Mouse (Mus musculus): ENCODE measurements around the gene Tmem59. TPM values are rescaled to one million over a fixed set of nuclear protein-coding genes. Genes with fewer than 3 reads are reported as not detected.
A peak's percentile ranks its signal among the peaks of the same experiment; 100 is the strongest.

Gene Tmem59
- total and polyA plus RNA-seq, 3 experiments, result 50.7 to 71.8 (median 68.5) TPM

- H3K36me3 ChIP-seq (replicated peaks in 1 of 2; ENCODE audit: control insufficient read depth in 1 of 2, insufficient read depth in 1 of 2, low read length in 1 of 2), result peaks cover 39 to 84% of the 10 kb centered on the region in 2 experiments
- in situ Hi-C loops (cut with MboI; ENCODE audit: low pct_ligation_motif_present, low pct_unique_long_range_greater_than_20kb, low sequenced_read_pairs), result loop anchor here (10.0 to 25.0 kb wide), 2 partner anchors 329 to 527 kb away; no protein-coding TSS in a partner anchor
These were observed 14.2 kb upstream of the Tmem59 start for GRCm38 (mm10) chr4:107163756-107164587.

GRCm38 (mm10) chr4:107166700-107167099, 11.5 kb upstream of the Tmem59 start:
- Histone ChIP-seq H3K9me3 (replicated peaks; ENCODE audit: low read length) (no peaks in the 10 kb centered on the region), H3K9ac (ENCODE audit: insufficient read depth, low read depth) (no peak overlapping the region), H3K4me1 (ENCODE audit: control insufficient read depth in 1 of 2, insufficient read depth in 2 of 2) (peaks cover 0 to 4% of the 10 kb centered on the region in 2 experiments; a peak in 1 of 4 replicates), H3K36me3 (replicated peaks in 1 of 2; ENCODE audit: control insufficient read depth in 1 of 2, insufficient read depth in 1 of 2, low read length in 1 of 2) (peaks cover 31 to 75% of the 10 kb centered on the region in 2 experiments), H3K79me2 (replicated peaks; ENCODE audit: control insufficient read depth, extremely low read depth, insufficient read depth, poor library complexity, severe bottlenecking) (no peaks in the 10 kb centered on the region), H3K4me3 (replicated peaks in 1 of 3; ENCODE audit: low read depth in 2 of 3, low read length in 2 of 3, poor library complexity in 1 of 3) (no peak overlapping the region), H3K27me3 (replicated peaks) (no peaks in the 10 kb centered on the region), H3K4me2 (ENCODE audit: insufficient read depth, low read depth, poor library complexity, severe bottlenecking) (no peak overlapping the region), H3K27ac (ENCODE audit: insufficient read depth, low read depth) (no peak overlapping the region)
- DNase-seq (ENCODE audit: extremely low read depth), result no peak
- dilution Hi-C loops (cut with MboI; ENCODE audit: extremely low pct_ligation_motif_present, extremely low pct_unique_long_range_greater_than_20kb, low sequenced_read_pairs) (no loop called here), in situ Hi-C loops (cut with MboI; ENCODE audit: low pct_ligation_motif_present, low pct_unique_long_range_greater_than_20kb, low sequenced_read_pairs) (loop anchor here (10.0 to 25.0 kb wide), 2 partner anchors 332 to 529 kb away; no protein-coding TSS in a partner anchor)
- no peak for TF ChIP-seq BHLHE40 (IDR thresholded peaks at IDR 0.05; ENCODE audit: low read depth, low read length)
- TF ChIP-seq CHD1 (IDR thresholded peaks at IDR 0.05; ENCODE audit: low read depth, low read length), result no peak
- TF ChIP-seq USF1 (IDR thresholded peaks at IDR 0.05; ENCODE audit: low read depth, low read length), result no peak
- no peak for TF ChIP-seq POLR2AphosphoS2 (IDR thresholded peaks at IDR 0.05; ENCODE audit: low read depth, low read length)
- no peak for TF ChIP-seq USF2 (conservative IDR thresholded peaks at IDR 0.05; ENCODE audit: low read depth, low read length)
- TF ChIP-seq RAD21 (IDR thresholded peaks at IDR 0.05; ENCODE audit: low read depth, low read length), result no peak
- no peak for TF ChIP-seq UBTF (IDR thresholded peaks at IDR 0.05; ENCODE audit: low read depth, low read length)
- TF ChIP-seq GABPA (IDR thresholded peaks at IDR 0.05; ENCODE audit: insufficient replicate concordance, low read depth, low read length), result no peak
- TF ChIP-seq PAX5 (IDR thresholded peaks at IDR 0.05; ENCODE audit: low read length), result no peak
- no peak for TF ChIP-seq KAT2A (IDR thresholded peaks at IDR 0.05; ENCODE audit: insufficient replicate concordance, low read length)
- TF ChIP-seq CHD2 (IDR thresholded peaks at IDR 0.05; ENCODE audit: low read length), result no peak

More at GRCm38 (mm10) chr4:107163756-107164587, 14.2 kb upstream of the Tmem59 start:
- H3K9me3 ChIP-seq (replicated peaks; ENCODE audit: low read length), result no peaks in the 10 kb centered on the region
- H3K27me3 ChIP-seq (replicated peaks), result no peaks in the 10 kb centered on the region
- no peak overlapping the region for H3K4me2 ChIP-seq (ENCODE audit: insufficient read depth, low read depth, poor library complexity, severe bottlenecking)
- peaks cover 0 to 4% of the 10 kb centered on the region in 2 experiments; a peak in 1 of 4 replicates for H3K4me1 ChIP-seq (ENCODE audit: control insufficient read depth in 1 of 2, insufficient read depth in 2 of 2)
- peak; percentile 78 for DNase-seq (ENCODE audit: extremely low read depth)
- 0 out of 2 replicates have a peak, but pooled peaks have one; percentile 7 for TF ChIP-seq BHLHE40 (IDR thresholded peaks at IDR 0.05; ENCODE audit: low read depth, low read length)
- peak; percentile 80 for TF ChIP-seq MAZ (IDR thresholded peaks at IDR 0.05; ENCODE audit: low read depth, low read length)
- no peak for TF ChIP-seq ZKSCAN1 (IDR thresholded peaks at IDR 0.05; ENCODE audit: borderline replicate concordance, low read depth, low read length)
- no peak for TF ChIP-seq USF1 (IDR thresholded peaks at IDR 0.05; ENCODE audit: low read depth, low read length)
- TF ChIP-seq RCOR1 (conservative IDR thresholded peaks at IDR 0.05; ENCODE audit: low read depth, low read length), result 0 out of 2 replicates have a peak, but pooled peaks have one; percentile 27
- no peak for TF ChIP-seq NRF1 (IDR thresholded peaks at IDR 0.05; ENCODE audit: low read depth, low read length)
- peak; percentile 94 for TF ChIP-seq ZC3H11A (IDR thresholded peaks at IDR 0.05; ENCODE audit: low read depth, low read length)
- TF ChIP-seq MEF2A (IDR thresholded peaks at IDR 0.05; ENCODE audit: borderline replicate concordance, low read depth, low read length), result no peak
- no peak for TF ChIP-seq USF2 (conservative IDR thresholded peaks at IDR 0.05; ENCODE audit: low read depth, low read length)
- peak; percentile 75; the same call in 1 of the 2 replicates for TF ChIP-seq JUND (conservative IDR thresholded peaks at IDR 0.05; ENCODE audit: low read depth, low read length)
- TF ChIP-seq HCFC1 (IDR thresholded peaks at IDR 0.05; ENCODE audit: low read depth, low read length), result no peak
- peak; percentile 17; the same call in 1 of the 2 replicates for TF ChIP-seq ELF1 (IDR thresholded peaks at IDR 0.05; ENCODE audit: low read depth, low read length)
- no peak for TF ChIP-seq MXI1 (IDR thresholded peaks at IDR 0.05; ENCODE audit: low read depth, low read length)
- TF ChIP-seq SMC3 (IDR thresholded peaks at IDR 0.05; ENCODE audit: low read depth, low read length), result peak; percentile 97
- no peak for TF ChIP-seq UBTF (IDR thresholded peaks at IDR 0.05; ENCODE audit: low read depth, low read length)
- TF ChIP-seq GABPA (IDR thresholded peaks at IDR 0.05; ENCODE audit: insufficient replicate concordance, low read depth, low read length), result no peak
- TF ChIP-seq CTCF (conservative IDR thresholded peaks at IDR 0.05 in 1 of 2, IDR thresholded peaks at IDR 0.05 in 1 of 2; ENCODE audit: low read depth in 2 of 2, low read length in 2 of 2), result peak; percentile 91 to 100
- no peak for TF ChIP-seq POLR2A (IDR thresholded peaks at IDR 0.05; ENCODE audit: low read depth, low read length)
- TF ChIP-seq E2F4 (IDR thresholded peaks at IDR 0.05; ENCODE audit: insufficient replicate concordance, low read depth, low read length), result 0 out of 2 replicates have a peak, but pooled peaks have one; percentile 45
- no peak for TF ChIP-seq MAFK (IDR thresholded peaks at IDR 0.05; ENCODE audit: insufficient replicate concordance, low read length)
- peak; percentile 52; the same call in 1 of the 2 replicates for TF ChIP-seq TCF12 (IDR thresholded peaks at IDR 0.05; ENCODE audit: low read depth, low read length)
- TF ChIP-seq CHD1 (IDR thresholded peaks at IDR 0.05; ENCODE audit: low read depth, low read length), result no peak
- no peak for TF ChIP-seq CHD2 (IDR thresholded peaks at IDR 0.05; ENCODE audit: low read length)
- peak; percentile 65; the same call in 1 of the 2 replicates for TF ChIP-seq MAX (IDR thresholded peaks at IDR 0.05; ENCODE audit: low read length)
- TF ChIP-seq POLR2AphosphoS2 (IDR thresholded peaks at IDR 0.05; ENCODE audit: low read depth, low read length), result no peak
- TF ChIP-seq NELFE (IDR thresholded peaks at IDR 0.05; ENCODE audit: low read depth, low read length), result peak; percentile 89; the same call in 1 of the 2 replicates
- no peak for TF ChIP-seq EP300 (IDR thresholded peaks at IDR 0.05; ENCODE audit: low read length)
- peak; percentile 39; the same call in 1 of the 2 replicates for TF ChIP-seq IRF4 (IDR thresholded peaks at IDR 0.05; ENCODE audit: low read depth, low read length)
- no peak for TF ChIP-seq ZMIZ1 (IDR thresholded peaks at IDR 0.05; ENCODE audit: low read depth, low read length)
- TF ChIP-seq JUN (IDR thresholded peaks at IDR 0.05; ENCODE audit: insufficient read depth, low read depth, low read length), result peak; percentile 25; the same call in 1 of the 2 replicates
- TF ChIP-seq PAX5 (IDR thresholded peaks at IDR 0.05; ENCODE audit: low read length), result no peak
- TF ChIP-seq KAT2A (IDR thresholded peaks at IDR 0.05; ENCODE audit: insufficient replicate concordance, low read length), result no peak
- TF ChIP-seq ETS1 (conservative IDR thresholded peaks at IDR 0.05; ENCODE audit: low read depth, low read length), result no peak
- TF ChIP-seq RAD21 (IDR thresholded peaks at IDR 0.05; ENCODE audit: low read depth, low read length), result peak; percentile 100
- peak; percentile 65; the same call in 1 of the 2 replicates for TF ChIP-seq SIN3A (IDR thresholded peaks at IDR 0.05; ENCODE audit: low read length)
- TF ChIP-seq ZNF384 (IDR thresholded peaks at IDR 0.05; ENCODE audit: low read depth, low read length), result peak; percentile 44
- TF ChIP-seq MYC (IDR thresholded peaks at IDR 0.05; ENCODE audit: low read depth, low read length), result peak; percentile 79
- no peak for TF ChIP-seq TBP (conservative IDR thresholded peaks at IDR 0.05; ENCODE audit: low read depth, low read length)
- dilution Hi-C loops (cut with MboI; ENCODE audit: extremely low pct_ligation_motif_present, extremely low pct_unique_long_range_greater_than_20kb, low sequenced_read_pairs), result no loop called here
- H3K9ac ChIP-seq (ENCODE audit: insufficient read depth, low read depth), result no peak overlapping the region
- no peak overlapping the region for H3K4me3 ChIP-seq (replicated peaks in 1 of 3; ENCODE audit: low read depth in 2 of 3, low read length in 2 of 3, poor library complexity in 1 of 3)
- H3K79me2 ChIP-seq (replicated peaks; ENCODE audit: control insufficient read depth, extremely low read depth, insufficient read depth, poor library complexity, severe bottlenecking), result no peaks in the 10 kb centered on the region
- no peak overlapping the region for H3K27ac ChIP-seq (ENCODE audit: insufficient read depth, low read depth)
